Mouse (Mus musculus) stomach, postnatal 0 days (tissue): Measurements from ENCODE around the gene Tmem119.
"Not testable (repeated sequence)": the region's sequence is repeated elsewhere in the genome, so short reads cannot be mapped to it uniquely, and the experiment has no call there.

Experiments
- CTCF ChIP-seq: IDR thresholded peaks from 2 replicates; pipeline ENCODE4 v1.5.1; 2016; ENCODE audit warnings: antibody characterized with exemption, low read depth, mild to moderate bottlenecking, moderate library complexity
- EP300 ChIP-seq: optimal IDR thresholded peaks from 2 replicates; pipeline ENCODE3; 2016; ENCODE audit warnings: antibody characterized with exemption

DNA sequence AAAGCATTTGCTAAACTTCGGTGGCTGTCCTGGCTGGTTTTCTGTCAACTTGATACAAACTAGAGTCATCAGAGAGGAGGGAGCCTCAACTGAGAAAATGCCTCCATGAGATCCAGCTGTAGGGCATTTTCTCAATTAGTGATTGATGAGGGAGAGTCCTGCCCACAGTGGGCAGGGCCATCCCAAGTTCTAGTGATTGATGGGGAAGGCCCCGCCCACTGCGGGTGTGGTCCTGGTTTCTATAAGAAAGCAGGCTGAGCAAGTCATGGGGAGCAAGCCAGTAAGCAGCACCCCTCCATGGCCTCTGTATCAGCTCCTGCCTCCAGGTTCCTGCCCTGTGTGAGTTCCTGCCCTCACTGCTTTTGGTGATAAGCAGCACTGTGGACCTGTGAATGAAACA lies 16.2 kb downstream of the Tmem119 start:
- TF ChIP-seq CTCF, EP300: not testable (repeated sequence)
